Mouse (Mus musculus) regulatory T cell (primary cell): Measurements from ENCODE around the gene Il34.
"Not testable (repeated sequence)": the region's sequence is repeated elsewhere in the genome, so short reads cannot be mapped to it uniquely, and the experiment has no call there.

Experiments used
- in situ Hi-C: fragments of 300-600 bp; cut with MboI, MseI; formaldehyde crosslinking; loops from one replicate; pipeline ENCODE4 v1.15.1; 2025; ENCODE audit warnings: high pct_unique_total_duplicates

Il34 gene

GRCm38 (mm10) chr8:110811793-110812192 lies 6.1 kb upstream of the Il34 start:
- in situ Hi-C loops = loop anchor here (10.0 kb wide), 1 partner anchor 233 kb away; no protein-coding TSS in a partner anchor

GRCm38 (mm10) chr8:110811116-110811515 lies 5.4 kb upstream of the Il34 start:
- in situ Hi-C loops = loop anchor here (10.0 kb wide), 1 partner anchor 234 kb away; no protein-coding TSS in a partner anchor

GRCm38 (mm10) chr8:110810481-110811065 lies 4.8 kb upstream of the Il34 start:
- in situ Hi-C loops = loop anchor here (10.0 kb wide), 1 partner anchor 234 kb away; no protein-coding TSS in a partner anchor

GRCm38 (mm10) chr8:110809831-110810230 lies 4.1 kb upstream of the Il34 start:
- in situ Hi-C loops = loop anchor here (10.0 kb wide), 1 partner anchor 235 kb away; no protein-coding TSS in a partner anchor

GRCm38 (mm10) chr8:110808495-110809472 lies 3.1 kb upstream of the Il34 start:
- in situ Hi-C loops = no loop called here

GRCm38 (mm10) chr8:110806146-110806545 lies 422 bp upstream of the Il34 start:
- in situ Hi-C loops = no loop called here

GRCm38 (mm10) chr8:110804825-110805514 lies 754 bp downstream of the Il34 start:
- in situ Hi-C loops = no loop called here

GRCm38 (mm10) chr8:110803856-110804255 lies 1.9 kb downstream of the Il34 start:
- in situ Hi-C loops = no loop called here

- in situ Hi-C loops = no loop called here
These were observed 2.7 kb downstream of the Il34 start for GRCm38 (mm10) chr8:110802988-110803387.

- in situ Hi-C loops = no loop called here
These were observed 8.6 kb downstream of the Il34 start for GRCm38 (mm10) chr8:110797086-110797485.

- in situ Hi-C loops = no loop called here
These were observed 11.3 kb downstream of the Il34 start for GRCm38 (mm10) chr8:110794363-110794965.

GRCm38 (mm10) chr8:110793936-110794335 lies 11.8 kb downstream of the Il34 start:
- in situ Hi-C loops = no loop called here

- in situ Hi-C loops = no loop called here
These were observed 12.2 kb downstream of the Il34 start for GRCm38 (mm10) chr8:110793511-110793910.

GRCm38 (mm10) chr8:110792574-110793200 lies 13.0 kb downstream of the Il34 start:
- in situ Hi-C loops = no loop called here

- in situ Hi-C loops = no loop called here
These were observed 14.6 kb downstream of the Il34 start for GRCm38 (mm10) chr8:110791164-110791563.

GRCm38 (mm10) chr8:110790270-110790669 lies 15.5 kb downstream of the Il34 start:
- in situ Hi-C loops = no loop called here

- in situ Hi-C loops = no loop called here
These were observed 16.2 kb downstream of the Il34 start for GRCm38 (mm10) chr8:110789571-110789970.

GRCm38 (mm10) chr8:110788981-110789380 lies 16.7 kb downstream of the Il34 start:
- in situ Hi-C loops = no loop called here

GRCm38 (mm10) chr8:110787411-110787954 lies 18.2 kb downstream of the Il34 start:
- in situ Hi-C loops = no loop called here

GRCm38 (mm10) chr8:110786934-110787333 lies 18.8 kb downstream of the Il34 start:
- in situ Hi-C loops = no loop called here

- in situ Hi-C loops = not testable (repeated sequence)
These were observed 19.2 kb downstream of the Il34 start for GRCm38 (mm10) chr8:110786501-110786900.
